Mouse (Mus musculus) right cerebral cortex, postnatal 10 days (tissue): Measurements from ENCODE around the gene Uqcc2.
A peak's percentile ranks its signal among the peaks of the same experiment; 100 is the strongest.

Experiments used
- DNase-seq, 2 experiments: peaks; one replicate each; pipeline ENCODE4 v3.0.0; 2021; ENCODE audit warnings: low spot score in 2 of 2

Gene Uqcc2

DNA sequence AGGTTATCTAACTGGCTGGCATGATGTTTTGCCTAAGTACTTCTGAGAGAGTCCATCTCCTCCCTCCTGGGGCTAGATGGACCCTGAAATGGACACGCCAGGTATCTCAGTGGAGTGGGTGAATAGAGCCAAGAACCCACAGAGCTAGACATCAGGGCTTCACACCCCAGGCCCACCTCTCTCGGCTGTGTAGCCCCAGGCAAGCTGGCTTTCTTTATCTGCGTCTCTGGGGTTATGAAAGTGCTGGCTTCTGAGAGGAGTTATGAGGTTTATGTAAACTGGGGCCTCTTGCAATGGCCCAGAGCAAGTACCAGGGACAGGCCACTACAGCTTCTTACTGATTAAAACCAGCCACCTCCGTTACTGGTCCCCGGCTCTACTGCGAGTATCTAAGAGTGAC lies 21.2 kb upstream of the Uqcc2 start:
- no peak for DNase-seq

GRCm38 (mm10) chr17:27154256-27154655 lies 20.5 kb upstream of the Uqcc2 start:
- DNase-seq = no peak

GRCm38 (mm10) chr17:27153773-27154193 lies 20.1 kb upstream of the Uqcc2 start:
- no peak for DNase-seq

- DNase-seq = no peak
Observed at GRCm38 (mm10) chr17:27152976-27153723, 19.4 kb upstream of the Uqcc2 start.

DNA sequence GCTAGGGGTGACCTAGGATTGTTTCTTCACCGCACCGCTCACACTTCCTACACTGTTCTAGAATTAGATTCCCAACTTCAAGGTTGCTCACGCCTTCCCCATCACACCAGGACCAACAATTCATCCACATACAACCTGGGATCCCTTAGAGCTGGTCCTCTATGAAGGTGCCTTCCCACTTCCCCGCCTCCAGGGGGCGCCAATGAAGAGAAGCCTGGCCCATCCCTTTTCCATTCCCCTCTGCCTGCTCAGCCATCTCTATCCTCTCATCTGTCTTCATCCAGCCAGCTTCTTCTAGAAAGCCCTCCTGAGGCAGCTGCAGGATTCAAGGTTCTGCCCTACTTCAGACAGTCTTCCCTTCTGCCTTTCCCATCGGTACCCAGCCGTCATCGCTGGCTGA lies 17.7 kb upstream of the Uqcc2 start:
- DNase-seq = no peak

DNA sequence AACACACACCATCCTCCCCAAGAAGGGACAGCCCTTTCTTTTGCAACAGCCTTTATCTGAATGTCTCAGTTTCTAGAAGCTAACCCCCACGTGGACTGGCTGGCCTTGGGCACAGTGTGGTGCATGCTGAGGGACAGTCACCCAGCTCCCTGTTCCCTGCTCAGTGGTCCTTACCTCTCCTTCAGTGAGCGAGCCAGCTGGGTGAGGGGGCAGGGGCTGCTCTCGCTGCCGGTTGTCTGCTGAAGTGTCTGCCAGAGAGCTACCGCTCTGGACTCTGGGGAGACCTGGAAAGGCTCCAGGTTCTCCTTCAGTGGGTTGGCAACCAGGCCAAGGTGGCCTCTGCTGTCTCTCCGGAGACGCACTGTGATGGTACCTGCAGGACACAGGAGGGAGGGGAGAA lies 17.2 kb upstream of the Uqcc2 start:
- DNase-seq = no peak

DNA sequence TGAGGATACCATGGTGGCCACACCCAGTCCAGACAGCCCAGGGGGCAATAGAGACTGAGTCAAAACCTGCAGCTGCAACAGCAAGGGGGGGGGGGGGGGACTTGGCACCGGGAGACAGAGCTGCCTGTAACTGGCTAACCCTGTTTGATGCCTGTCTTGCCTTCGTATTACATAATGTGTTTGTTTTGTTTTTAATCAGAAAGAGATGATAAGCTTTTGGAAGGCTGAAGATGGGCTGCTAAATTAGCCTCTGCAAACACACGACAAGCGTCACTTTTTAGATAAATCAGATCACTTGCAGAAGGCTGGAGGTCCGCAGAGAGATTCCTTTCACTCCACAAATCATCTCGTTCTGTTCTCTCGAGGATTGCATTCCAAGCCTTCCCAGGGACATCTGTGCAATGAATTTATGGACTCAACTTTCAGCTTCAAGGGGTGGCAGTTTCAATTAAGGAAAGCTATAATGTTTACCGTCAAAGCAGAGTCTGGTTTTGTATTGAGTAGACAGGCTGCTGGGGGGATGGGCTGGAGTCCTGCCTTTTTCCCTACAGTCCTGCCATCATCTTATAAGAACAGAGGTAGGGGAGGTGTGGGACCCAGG lies 12.7 kb upstream of the Uqcc2 start:
- no peak for DNase-seq

GRCm38 (mm10) chr17:27144152-27144551 lies 10.4 kb upstream of the Uqcc2 start:
- no peak for DNase-seq

GRCm38 (mm10) chr17:27141971-27142450 lies 8.3 kb upstream of the Uqcc2 start:
- DNase-seq = no peak

DNA sequence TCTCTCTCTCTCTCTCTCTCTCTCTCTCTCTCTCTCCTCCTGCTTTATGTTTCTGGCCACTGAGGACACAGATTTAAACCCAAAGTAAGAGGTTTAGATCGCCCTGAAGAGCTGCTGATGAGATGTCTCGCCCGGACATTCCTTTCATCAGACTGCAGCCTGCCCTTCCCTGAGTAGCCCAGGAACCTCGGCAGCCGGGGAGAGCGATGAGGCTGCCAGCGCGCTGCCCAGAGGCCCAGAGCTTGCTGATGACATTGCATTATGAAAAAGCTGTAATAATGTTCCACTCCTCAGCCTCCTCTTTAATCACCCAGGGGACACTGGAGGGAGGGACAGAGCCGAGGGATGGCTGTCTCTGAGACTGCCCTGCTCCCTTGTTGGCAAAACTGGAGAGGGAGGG lies 6.5 kb upstream of the Uqcc2 start:
- no peak for DNase-seq

DNA sequence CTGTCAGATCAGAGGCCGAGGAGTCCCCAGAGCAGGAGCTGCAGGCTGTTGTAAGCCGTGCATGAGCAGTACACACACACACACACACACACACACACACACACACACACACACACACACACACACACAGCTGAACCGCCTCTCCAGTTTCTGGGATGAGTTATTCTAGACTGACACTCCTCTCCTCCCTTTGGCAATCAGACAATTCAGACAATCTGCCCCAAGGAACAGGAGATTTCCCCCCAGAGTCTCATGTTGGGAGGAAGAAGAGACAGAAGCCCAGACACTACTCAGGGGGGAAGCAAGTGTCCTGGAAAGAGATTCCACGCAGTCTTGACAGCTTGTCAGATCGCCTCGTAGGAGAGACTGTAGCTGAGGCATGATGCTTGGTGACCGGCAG lies 5.6 kb upstream of the Uqcc2 start:
- DNase-seq = no peak

DNA sequence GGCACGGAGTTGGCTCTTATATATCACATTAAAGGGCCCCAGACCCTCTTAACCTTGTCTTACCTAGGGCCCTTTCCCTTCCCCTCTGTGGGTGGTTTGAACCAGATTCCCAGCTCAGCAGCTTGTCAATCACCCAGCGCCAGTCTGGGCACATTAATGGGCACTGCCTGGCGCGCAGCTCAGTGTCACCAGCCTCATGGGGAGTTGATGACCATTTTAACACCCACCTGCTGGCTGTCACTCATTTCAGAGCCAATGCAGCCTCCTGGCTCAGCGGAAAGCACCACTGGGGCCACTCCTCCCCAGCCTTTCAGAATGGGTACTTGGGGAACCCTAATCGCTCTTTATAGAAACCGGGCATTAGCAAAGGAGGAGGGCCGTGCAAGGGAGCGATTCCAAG lies 4.7 kb upstream of the Uqcc2 start:
- no peak for DNase-seq

DNA sequence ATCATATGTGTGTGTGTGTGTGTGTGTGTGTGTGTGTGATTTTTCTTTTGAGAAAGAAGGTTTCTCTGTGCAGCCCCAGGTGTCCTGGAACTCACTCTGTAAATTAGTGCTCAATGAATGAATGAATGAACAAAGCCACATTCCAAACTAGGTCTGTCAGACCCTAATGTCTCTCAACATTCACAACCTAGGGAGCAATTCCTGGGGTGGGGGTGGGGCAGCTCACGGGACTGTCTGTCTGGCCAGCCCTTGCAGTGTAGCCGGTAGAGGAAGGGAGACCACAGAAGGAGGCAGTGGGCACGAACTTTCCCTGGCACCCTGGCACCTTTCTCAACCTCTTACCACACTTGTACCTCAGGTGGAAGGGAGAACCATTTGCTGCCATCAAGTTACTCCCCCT lies 999 bp upstream of the Uqcc2 start:
- DNase-seq = no peak

- DNase-seq = no peak
Observed at GRCm38 (mm10) chr17:27134187-27134586, 471 bp upstream of the Uqcc2 start.

DNA sequence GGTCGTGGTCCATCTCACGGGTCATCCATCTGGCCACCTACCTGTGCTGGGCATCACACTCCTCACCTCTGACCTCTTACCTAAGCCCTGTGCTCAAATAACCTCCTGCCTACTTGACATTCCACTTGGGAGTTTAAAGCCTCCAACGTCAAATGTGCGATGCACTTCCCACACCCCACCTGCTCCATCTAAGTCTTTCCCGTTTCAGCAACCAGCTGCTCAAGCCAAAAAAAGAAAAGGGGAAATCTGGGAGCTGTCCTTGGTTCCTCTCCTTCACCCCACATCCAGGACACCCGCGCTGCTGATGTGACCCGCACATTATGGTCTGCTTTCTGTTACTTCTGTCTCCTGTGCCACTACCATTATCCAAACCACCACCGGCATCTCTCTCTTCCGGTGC lies 1.5 kb downstream of the Uqcc2 start:
- DNase-seq = peak in 1 of 2 experiments; percentile 63

GRCm38 (mm10) chr17:27131240-27131665 lies 2.5 kb downstream of the Uqcc2 start:
- DNase-seq = no peak

GRCm38 (mm10) chr17:27130246-27130645 lies 3.5 kb downstream of the Uqcc2 start:
- DNase-seq = no peak

DNA sequence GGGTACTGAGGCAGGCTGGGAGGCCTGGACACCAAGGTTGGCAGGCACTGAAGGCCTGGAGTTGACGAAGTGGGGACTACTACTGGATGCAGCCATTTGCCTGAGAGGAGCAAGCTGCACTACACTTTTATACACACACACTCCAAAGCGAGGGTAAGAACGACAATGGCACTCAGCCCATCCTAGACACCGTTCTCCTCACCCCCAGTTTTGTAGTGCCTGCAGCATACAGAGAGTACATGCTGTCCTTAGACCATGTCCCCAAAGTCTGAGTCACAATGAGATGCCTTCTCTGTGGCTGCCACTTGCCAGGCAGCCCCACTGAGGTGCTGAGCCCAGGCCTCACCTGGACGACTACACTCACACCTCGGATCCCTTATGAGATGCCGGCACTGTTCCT lies 3.9 kb downstream of the Uqcc2 start:
- no peak for DNase-seq

- DNase-seq = no peak
Observed at GRCm38 (mm10) chr17:27129291-27129690, 4.4 kb downstream of the Uqcc2 start.

DNA sequence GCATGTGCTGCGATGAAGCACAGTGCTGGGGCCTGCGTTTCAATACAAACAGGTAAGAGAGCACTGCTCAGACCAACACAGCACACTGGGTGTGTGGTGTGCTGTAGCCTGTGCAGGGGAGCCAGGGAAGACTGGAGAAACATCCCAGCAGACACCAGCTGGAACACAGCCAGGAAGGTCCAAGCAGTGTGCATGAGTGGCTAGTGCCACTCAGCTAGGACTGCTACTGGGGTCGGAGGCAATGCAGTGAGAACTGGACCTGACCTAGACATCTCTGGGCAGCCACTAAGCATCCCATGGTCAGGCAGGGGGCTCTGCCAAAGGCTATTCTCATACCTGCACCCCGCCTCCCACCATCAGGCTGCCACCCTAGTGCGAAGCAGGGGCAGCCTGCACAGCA lies 5.5 kb downstream of the Uqcc2 start:
- DNase-seq = no peak

DNA sequence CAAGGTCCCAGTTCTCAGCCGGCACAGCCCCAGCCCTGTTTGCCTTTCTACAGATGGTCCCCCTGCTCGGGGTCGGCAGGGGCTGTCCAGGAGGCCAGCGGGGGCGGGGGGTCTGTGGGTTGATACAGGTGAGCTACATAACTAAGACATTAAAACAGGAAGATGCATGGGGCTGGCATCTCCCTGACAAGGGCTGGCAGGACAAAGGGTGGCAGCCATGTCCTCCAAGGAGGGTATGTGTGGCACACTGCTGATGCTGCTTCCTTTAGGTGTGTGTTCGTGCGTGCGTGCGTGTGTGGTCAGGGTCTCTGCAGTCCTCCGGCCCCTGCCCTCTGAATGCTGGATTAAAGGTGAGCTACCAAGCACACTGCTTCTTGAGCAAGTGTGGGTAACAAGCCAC lies 6.7 kb downstream of the Uqcc2 start:
- DNase-seq = no peak

- DNase-seq = no peak
Observed at GRCm38 (mm10) chr17:27125669-27126202, 8.0 kb downstream of the Uqcc2 start.

DNA sequence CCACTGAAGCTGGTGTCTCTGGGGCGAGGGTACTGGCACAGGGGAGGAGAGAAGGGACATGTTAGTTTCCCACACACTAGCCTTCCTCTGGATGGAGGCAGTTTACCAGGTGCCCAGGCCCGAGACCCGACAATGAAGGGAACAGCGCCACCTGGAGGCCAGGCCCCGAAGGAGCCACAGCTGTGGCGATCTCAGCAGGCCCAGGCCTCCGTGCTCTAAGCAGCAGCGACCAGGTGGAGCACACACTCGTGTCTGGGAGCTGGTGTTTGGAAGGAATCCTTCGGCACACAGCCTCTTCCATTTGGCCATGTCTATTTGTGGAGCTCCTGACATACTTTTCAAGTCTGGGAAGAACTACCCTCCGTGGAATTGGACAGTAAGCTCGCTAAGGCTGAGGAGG lies 8.5 kb downstream of the Uqcc2 start:
- peak; percentile 72 to 73 for DNase-seq
